Mouse (Mus musculus) cerebral cortex, adult 2 months (tissue): ENCODE data around the gene Map1b.

Experiments used
- WGBS: fragments of 180-500 bp; shearing (Covaris S2); methylation state at CpG from one replicate; pipeline ENCODE4 v1.1.7; 2018; 5-methylcytosine and 5-hydroxymethylcytosine counted together

Map1b gene

GRCm38 (mm10) chr13:99528456-99528855 lies 12.1 kb upstream of the Map1b start:
- 71% methylated on average over 4 of the region's 4 CpGs for WGBS

GRCm38 (mm10) chr13:99525491-99525890 lies 9.2 kb upstream of the Map1b start:
- 71% methylated on average over 8 of the region's 8 CpGs for whole genome bisulfite sequencing

GRCm38 (mm10) chr13:99517836-99518235 lies 1.5 kb upstream of the Map1b start:
- 95% methylated on average over 5 of the region's 5 CpGs for WGBS

GRCm38 (mm10) chr13:99515736-99516447 lies 448 bp downstream of the Map1b start:
- under 1% methylated on average over 43 of the region's 44 CpGs for WGBS

- WGBS: under 1% methylated on average over 48 of the region's 48 CpGs
Measured at GRCm38 (mm10) chr13:99514917-99515591, 1.3 kb downstream of the Map1b start.

GRCm38 (mm10) chr13:99513990-99514389 lies 2.4 kb downstream of the Map1b start:
- WGBS: 9% methylated on average over 10 of the region's 10 CpGs

- WGBS: 7% methylated on average over 7 of the region's 7 CpGs
Measured at GRCm38 (mm10) chr13:99513138-99513537, 3.2 kb downstream of the Map1b start.

- 73% methylated on average over 4 of the region's 4 CpGs for WGBS
Measured at GRCm38 (mm10) chr13:99509896-99510295, 6.4 kb downstream of the Map1b start.

- WGBS: 51% methylated on average over 2 of the region's 2 CpGs
Measured at GRCm38 (mm10) chr13:99506580-99506962, 9.8 kb downstream of the Map1b start.

- WGBS: 65% methylated on average over 11 of the region's 11 CpGs
Measured at GRCm38 (mm10) chr13:99505826-99506579, 10.3 kb downstream of the Map1b start.

GRCm38 (mm10) chr13:99503370-99503979 lies 12.9 kb downstream of the Map1b start:
- WGBS: 42% methylated on average over 14 of the region's 14 CpGs

GRCm38 (mm10) chr13:99502911-99503310 lies 13.4 kb downstream of the Map1b start:
- 36% methylated on average over 7 of the region's 7 CpGs for WGBS

- 26% methylated on average over 13 of the region's 13 CpGs for WGBS
Measured at GRCm38 (mm10) chr13:99502126-99502744, 14.1 kb downstream of the Map1b start.

- 33% methylated on average over 7 of the region's 7 CpGs for WGBS
Measured at GRCm38 (mm10) chr13:99501393-99501792, 14.9 kb downstream of the Map1b start.

GRCm38 (mm10) chr13:99500609-99501008 lies 15.7 kb downstream of the Map1b start:
- WGBS: 50% methylated on average over 3 of the region's 3 CpGs

- WGBS: 41% methylated on average over 9 of the region's 9 CpGs
Measured at GRCm38 (mm10) chr13:99499764-99500163, 16.6 kb downstream of the Map1b start.

- 49% methylated on average over 7 of the region's 7 CpGs for WGBS
Measured at GRCm38 (mm10) chr13:99496106-99496505, 20.2 kb downstream of the Map1b start.

- WGBS: 46% methylated on average over 10 of the region's 10 CpGs
Measured at GRCm38 (mm10) chr13:99494416-99494815, 21.9 kb downstream of the Map1b start.

GRCm38 (mm10) chr13:99493304-99493904 lies 22.9 kb downstream of the Map1b start:
- WGBS: 59% methylated on average over 5 of the region's 5 CpGs

GRCm38 (mm10) chr13:99492619-99493303 lies 23.6 kb downstream of the Map1b start:
- 50% methylated on average over 7 of the region's 7 CpGs for WGBS

GRCm38 (mm10) chr13:99489998-99490397 lies 26.3 kb downstream of the Map1b start:
- WGBS: 94% methylated on average over 4 of the region's 4 CpGs
